Mouse (Mus musculus): ENCODE measurements around the gene Rbfox3.
A peak's percentile ranks its signal among the peaks of the same experiment; 100 is the strongest.

The Rbfox3 gene

DNA sequence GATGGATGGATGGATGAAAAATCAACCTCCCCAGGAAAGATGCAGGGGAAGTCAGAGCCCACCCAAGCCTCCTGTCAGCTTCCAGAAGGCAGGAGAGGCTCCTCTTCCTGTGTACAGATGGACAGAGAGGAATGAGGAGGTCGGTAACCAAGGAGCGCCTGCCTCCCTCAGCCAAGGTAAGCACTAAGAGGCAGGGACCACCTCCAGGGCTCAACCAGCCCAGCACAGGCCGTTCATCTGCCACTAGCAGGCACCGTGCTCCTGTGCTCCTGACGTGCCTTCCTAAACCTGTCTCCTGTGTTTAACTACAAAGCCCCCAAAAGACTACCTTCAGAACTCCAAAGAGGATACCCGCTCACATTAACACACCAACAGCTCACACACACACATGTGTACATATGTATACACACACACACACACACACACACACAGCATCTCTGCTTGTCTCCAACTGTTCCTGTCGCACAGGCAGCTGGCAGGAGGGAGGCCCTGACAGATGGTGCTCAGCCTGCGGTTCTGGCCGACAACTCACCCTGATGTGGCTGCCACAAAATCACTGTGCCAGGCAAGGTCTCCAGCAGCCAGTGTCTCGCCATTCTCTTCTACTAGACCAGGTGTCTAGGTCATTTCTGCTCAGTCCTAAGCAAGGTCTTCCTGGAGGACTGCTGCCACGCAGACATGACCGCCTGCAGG lies 151.0 kb downstream of the Rbfox3 start:
- no peak for DNase-seq (ENCODE audit: low spot score in 2 of 2)

- DNase-seq (ENCODE audit: low spot score in 2 of 2): no peak
These were observed 152.2 kb downstream of the Rbfox3 start for GRCm38 (mm10) chr11:118759228-118759627.

DNA sequence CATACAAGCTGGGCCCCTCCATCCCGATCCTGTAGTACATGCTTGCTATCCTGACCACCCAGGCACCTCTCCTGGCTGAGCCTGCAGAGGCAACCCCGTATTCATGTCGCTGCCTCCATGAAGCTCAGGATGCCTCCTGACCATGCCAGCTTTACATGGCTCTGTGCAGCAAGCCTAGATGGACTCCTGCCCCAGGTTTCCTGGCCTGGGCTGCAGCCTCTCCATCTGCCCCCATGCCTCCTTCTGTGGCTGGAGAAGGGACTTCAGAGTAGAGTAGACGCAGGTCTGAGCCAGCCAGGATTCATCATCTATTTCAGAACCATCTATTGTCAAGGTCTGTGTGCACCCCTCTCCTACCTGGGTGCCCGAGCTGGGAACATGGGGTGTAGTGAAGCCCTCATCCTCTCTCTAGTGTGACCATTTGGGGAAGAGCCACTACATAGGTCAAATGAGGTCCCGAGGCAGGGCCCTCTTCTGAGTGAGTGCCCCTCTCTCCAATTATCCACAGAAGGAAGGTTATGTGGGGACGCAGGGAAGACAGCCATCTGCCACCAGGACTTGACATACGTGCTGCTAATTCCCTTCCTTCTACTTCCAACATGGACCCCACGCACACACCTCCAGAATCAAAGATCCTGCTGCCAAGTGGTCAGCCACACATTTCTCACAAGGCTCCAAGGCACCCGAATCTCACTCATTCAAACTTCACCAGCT lies 153.0 kb downstream of the Rbfox3 start:
- no peak for DNase-seq (ENCODE audit: low spot score in 2 of 2)

DNA sequence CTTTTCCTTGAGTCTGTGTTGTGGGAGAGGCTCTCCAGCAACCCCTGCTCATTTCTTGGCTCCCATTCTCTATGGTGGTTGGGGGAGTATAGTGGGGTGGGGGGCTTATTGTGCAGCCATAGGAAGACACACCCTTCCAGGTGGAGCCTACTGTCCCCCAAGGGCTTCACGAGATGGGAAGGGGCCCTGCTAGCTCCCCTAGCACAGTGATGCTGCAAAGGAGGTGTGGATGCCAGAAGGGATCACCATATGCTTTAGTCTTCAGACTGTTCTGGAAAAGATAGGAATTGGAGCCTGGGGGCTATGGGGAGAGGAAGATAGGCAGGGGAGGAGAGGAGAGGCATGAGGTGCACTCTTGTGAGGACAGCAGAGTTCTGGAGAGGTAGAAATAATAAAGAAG lies 153.9 kb downstream of the Rbfox3 start:
- DNase-seq (ENCODE audit: low spot score in 2 of 2): no peak

DNA sequence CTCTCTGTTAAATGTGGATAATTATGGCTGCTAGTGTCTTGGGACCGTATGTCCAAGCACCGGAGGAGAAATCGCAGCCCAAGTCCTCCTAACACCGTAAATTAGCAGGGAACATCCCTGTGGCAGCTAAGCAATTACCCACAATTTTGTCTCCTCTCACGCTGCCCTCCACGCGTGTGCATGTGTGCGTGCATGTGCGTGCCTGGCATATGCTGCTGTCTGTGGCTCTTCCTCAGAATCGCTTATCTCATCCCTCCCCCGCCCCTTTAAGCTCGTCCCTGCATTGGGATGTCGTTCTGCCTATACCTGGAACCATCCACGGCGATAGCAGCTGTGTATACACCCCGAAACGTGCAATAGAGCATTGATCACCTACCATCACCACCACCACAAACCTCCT lies 156.4 kb downstream of the Rbfox3 start:
- DNase-seq (ENCODE audit: low spot score in 2 of 2): no peak

DNA sequence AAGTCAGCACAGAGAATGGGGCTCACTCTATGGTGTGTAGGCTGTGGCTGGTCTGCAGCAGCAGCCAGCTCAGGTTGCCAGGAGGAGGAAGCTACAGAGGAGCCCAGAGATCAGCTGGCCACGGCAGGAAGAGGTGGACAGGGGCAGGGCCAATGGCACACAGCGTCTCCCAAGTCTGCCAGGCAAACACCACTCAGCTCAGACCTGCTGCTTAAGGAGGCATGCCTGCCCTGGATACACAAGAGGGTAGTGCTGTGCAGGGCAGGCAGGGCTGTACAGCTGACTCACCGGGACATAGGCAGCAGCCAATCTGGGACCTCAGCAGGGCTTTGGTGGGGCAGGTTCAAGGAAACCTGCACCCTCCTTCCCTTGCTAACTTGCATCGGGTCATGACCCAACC lies 156.9 kb downstream of the Rbfox3 start:
- no peak for DNase-seq (ENCODE audit: low spot score in 2 of 2)

GRCm38 (mm10) chr11:118751879-118752616 lies 159.3 kb downstream of the Rbfox3 start:
- no peak for DNase-seq (ENCODE audit: low spot score in 2 of 2)

GRCm38 (mm10) chr11:118750745-118751330 lies 160.6 kb downstream of the Rbfox3 start:
- no peak for DNase-seq (ENCODE audit: low spot score in 2 of 2)

DNA sequence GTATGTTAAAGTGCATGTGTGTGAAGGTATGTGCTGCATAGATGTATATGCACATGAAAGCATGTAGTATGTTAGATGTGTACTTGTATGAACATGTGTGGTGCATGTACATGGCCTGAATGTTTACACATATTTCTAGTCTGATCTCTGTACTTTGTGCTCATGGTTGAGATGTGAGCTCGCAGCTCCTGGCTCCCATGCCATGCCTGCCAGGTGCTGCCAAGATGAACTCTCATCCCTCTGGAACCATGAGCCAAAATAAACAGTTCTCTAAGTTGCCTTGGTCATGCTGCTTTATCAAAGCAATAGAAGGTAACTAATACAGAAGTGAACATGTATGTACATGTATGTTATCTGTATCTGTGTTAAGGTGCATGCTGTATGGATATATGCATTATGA lies 161.9 kb downstream of the Rbfox3 start:
- no peak for DNase-seq (ENCODE audit: low spot score in 2 of 2)

DNA sequence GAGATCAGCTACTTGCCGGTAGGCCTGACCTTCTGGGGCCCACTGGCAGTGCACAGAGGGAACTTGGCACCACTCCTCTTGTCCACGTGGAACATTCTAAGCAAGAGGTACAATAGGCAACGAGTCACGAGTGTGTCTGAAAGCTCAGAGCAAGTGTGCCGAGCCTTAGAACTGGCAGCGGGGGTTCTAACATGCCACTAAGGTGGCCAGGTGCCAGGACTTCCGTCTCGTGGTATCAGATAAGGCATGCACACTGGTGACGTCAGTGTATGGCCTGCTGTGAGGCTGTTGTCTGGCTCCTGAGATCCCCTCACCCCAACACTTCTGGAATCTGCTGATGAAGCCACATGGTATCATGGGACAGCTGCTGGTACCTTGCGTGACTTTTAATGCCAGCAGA lies 162.8 kb downstream of the Rbfox3 start:
- no peak for DNase-seq (ENCODE audit: low spot score in 2 of 2)

- DNase-seq (ENCODE audit: low spot score in 2 of 2): no peak
These were observed 166.1 kb downstream of the Rbfox3 start for GRCm38 (mm10) chr11:118745279-118745678.

- peak; percentile 46 to 60 for DNase-seq (ENCODE audit: low spot score in 2 of 2)
These were observed 166.6 kb downstream of the Rbfox3 start for GRCm38 (mm10) chr11:118744782-118745181.

DNA sequence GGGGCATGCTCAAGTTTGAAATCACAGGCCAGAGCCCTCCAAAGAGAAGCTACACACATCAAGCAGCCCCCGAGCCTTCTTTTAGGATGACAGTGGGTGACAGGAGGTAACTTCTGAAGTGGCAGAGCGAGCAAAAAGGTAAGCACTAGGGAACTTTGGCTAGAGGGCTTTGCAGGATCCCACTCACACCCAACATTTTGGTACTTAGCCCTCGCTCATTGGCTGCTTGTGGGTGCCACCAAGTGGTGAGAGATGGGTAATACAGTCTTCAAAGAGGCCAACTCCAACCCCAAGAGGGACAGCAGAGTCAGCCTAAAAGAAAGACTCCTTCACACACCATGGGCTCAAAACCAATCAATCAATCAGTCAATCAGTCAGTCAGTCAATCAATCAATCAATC lies 168.6 kb downstream of the Rbfox3 start:
- DNase-seq (ENCODE audit: low spot score in 2 of 2): no peak

- DNase-seq (ENCODE audit: low spot score in 2 of 2): peak in 1 of 2 experiments; percentile 50
These were observed 170.1 kb downstream of the Rbfox3 start for GRCm38 (mm10) chr11:118741262-118741661.

DNA sequence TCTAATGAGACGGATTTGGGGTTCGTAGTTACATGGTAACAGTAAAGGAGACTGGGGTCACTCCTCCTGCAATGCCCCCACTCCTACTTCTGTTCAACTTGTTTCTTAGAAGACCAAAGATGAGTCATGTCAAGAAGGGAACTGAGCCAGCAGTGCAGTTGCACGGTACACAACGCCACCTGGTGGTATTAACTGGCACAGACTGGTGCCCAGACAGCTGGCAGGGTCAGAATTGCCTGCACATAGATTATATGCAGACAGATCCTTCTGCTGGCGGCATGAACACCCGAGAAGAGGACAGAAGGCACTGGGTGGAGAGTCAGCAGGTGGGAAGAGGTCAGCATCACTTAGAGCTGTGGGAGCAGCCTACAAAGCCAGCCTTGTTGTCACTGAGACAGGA lies 171.4 kb downstream of the Rbfox3 start:
- peak in 1 of 2 experiments; percentile 69 for DNase-seq (ENCODE audit: low spot score in 2 of 2)

- DNase-seq (ENCODE audit: low spot score in 2 of 2): peak; percentile 73 to 84
These were observed 172.3 kb downstream of the Rbfox3 start for GRCm38 (mm10) chr11:118738855-118739832.

GRCm38 (mm10) chr11:118738323-118738722 lies 173.1 kb downstream of the Rbfox3 start:
- DNase-seq (ENCODE audit: low spot score in 2 of 2): no peak

DNA sequence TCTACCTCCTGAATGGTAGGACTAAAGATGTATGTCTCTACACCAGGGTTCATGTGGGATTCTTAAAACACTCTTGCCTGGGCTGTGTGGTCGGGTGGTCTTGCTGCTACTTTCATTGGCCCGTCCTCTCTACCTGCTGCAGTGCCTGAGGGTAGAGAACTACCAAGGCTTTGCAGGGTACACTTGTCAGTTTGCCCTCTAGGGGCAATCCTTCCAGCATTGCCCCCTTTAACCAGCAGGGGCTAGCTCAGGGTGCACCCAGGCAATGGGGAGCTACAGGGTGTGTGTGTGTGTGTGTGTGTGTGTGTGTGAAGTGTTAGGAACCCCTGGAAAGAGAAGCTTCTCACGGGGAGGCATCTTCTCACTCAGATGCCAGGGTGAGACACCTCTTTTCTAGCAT lies 173.6 kb downstream of the Rbfox3 start:
- no peak for DNase-seq (ENCODE audit: low spot score in 2 of 2)

GRCm38 (mm10) chr11:118736993-118737392 lies 174.4 kb downstream of the Rbfox3 start:
- no peak for DNase-seq (ENCODE audit: low spot score in 2 of 2)

DNA sequence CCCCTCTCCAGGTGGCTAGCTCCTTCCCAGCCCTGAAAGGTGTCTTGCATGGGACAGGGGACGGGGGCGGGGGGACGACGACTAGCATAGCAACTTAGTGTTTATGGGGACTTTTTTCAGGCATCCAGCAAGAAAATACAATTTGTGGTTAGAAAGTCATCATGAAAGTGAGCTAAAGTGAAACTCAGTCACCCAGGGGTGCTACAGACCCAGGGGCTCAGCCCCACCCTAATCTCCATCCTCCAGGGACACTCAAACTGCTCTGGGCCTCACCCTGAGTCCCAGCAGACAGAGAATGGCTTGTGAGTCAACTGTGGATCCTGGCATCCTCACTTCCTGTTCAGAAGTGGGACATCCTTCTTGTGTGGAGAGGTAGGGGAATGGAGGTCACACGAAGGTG lies 179.7 kb downstream of the Rbfox3 start:
- no peak for DNase-seq (ENCODE audit: low spot score in 2 of 2)

DNA sequence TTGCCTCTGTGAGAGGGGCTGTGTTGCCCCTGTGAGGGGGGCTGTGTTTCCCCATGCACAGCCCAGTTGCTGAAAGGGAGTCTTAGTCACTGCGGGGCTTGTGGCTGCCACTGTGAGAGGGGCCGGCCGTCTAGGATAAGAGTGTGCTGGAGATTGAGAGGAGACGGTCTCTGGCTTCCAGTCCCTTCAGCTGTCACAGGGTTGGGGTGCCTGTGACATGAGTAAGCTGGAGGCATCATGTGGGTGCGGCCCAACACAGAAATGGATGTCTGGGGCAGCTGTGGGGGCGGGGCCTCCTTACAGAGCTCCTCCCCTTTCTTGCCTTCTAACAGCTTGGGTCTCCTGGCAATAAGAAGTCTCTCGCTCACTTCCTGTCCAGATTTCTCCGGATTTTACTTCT lies 182.0 kb downstream of the Rbfox3 start:
- no peak for DNase-seq (ENCODE audit: low spot score in 2 of 2)

Data from frontal cortex, postnatal 10 days (tissue).